Mouse (Mus musculus) megakaryocyte, embryonic 14.5 days (primary cell): ENCODE measurements around the gene Klkb1.

Source experiments
- FLI1 ChIP-seq: IDR thresholded peaks from 2 replicates; pipeline ENCODE4 v1.6.1; 2012; ENCODE audit warnings: low read length, inconsistent platforms, mixed read lengths
- GATA1 ChIP-seq: IDR thresholded peaks from 3 replicates; pipeline ENCODE4 v1.6.1; 2012; ENCODE audit warnings: mixed read lengths, low read length, inconsistent platforms, borderline replicate concordance

GRCm38 (mm10) chr8:45308366-45308765 lies 13.7 kb upstream of the Klkb1 start, which contains the start of gene Gm45753:
- TF ChIP-seq GATA1 (no peak), FLI1 (no peak)
